Mouse (Mus musculus) adrenal gland, adult 18-20 months (tissue): ENCODE data around the gene Mmp25. TPM values are rescaled to one million over a fixed set of nuclear protein-coding genes. Genes with fewer than 3 reads are reported as not detected.
"Not testable (repeated sequence)": the region's sequence is repeated elsewhere in the genome, so short reads cannot be mapped to it uniquely, and the experiment has no call there.

Experiments
- DNase-seq, 2 experiments: peaks; one replicate each; pipeline ENCODE4 v3.0.0; 2021 to 2022; ENCODE audit warnings: low spot score in 2 of 2
- total RNA-seq, 2 experiments: library from RNA; stranded (reverse); gene quantifications; 1 replicate in 1 of 2; 2 replicates in 1 of 2; pipeline ENCODE4 v1.2.3; 2021

Mmp25 gene
- total RNA-seq, 2 experiments from 2014 or later: 0.10 TPM

DNA sequence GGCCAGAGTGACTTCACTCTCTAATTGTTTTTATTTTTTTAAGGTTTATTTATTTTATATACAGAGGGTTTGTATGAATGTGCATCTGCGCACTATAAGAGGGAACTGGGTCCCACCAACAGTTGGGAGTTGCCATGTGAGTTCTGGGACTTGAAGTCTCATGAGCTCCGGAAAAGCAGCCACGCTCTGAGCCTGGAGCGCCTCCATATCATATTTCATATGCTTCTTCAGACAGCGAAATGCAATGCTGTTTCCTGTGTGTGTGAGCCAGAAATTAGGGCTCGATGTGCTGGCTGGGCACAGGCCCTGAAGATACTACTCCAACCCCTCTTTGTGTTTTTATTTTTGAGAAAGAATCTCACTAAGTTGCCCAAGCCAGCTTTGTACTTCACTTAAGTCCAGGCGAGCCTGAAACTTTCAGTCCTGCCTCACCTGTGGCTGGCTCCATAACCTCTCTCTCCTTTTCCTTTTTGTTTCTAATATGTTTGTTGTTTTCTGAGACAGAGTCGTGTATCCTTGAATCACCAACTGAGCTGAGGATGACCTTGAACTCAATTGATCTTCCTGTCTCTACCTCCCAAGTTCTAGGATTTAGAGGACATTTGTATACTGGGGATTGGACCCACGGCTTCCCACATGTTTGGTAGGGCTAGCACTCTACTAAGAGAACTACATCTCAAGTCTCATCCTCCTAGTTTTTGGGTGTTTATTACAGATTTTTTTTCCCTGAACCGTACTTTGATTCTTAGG, 43.1 kb downstream of the Mmp25 start:
- DNase-seq: no peak

DNA sequence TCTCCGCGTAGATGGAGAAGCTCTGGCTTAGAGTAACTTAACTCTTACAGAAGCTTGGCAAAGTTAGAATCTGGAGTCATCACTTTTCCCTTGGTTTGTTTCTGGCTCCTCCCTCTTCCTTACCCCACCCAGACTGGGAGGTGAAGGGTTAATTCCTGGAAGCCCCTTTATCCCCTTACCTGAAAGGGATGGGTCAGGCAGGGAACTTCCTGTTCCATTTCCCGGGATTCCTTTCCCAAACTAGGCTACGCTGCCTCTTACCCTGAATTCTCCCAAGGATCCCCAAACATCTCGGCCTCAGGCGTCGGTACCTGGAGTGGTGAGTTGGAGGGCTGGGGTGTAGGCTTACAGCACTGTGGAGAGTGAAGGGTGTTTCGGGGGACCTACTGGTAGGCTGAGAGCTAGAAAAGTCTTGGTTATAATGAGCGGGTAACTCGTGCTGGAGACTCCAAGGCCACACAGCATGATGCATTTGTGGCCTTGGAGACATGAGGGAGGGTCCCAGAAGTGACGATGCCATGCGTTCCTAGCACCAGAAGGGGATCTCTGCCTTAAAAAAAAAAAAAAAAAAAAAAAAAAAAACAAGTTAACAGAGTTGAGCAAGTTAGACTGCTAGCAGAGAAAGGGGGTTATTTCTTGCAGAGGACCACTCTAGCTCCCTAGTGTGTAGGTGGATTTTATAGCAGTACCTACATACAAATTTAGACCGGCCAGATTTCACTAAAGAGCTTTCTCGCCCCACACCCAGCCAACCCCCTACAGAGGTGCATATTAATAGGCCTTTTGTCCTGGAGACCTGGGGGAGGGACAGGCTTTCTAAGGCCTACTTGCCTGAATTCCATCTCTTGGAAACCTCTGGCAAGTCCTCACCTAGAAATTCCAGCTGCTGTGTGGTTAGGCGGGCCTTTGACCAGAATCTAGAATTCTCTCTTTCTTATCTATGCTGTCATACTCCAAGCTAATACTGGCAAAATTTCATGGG, 44.1 kb downstream of the Mmp25 start, which contains the start of gene Zscan10:
TSS of gene Zscan10 (plus strand) at position 216 of the 982 bp plus-strand sequence.
- DNase-seq: no peak

DNA sequence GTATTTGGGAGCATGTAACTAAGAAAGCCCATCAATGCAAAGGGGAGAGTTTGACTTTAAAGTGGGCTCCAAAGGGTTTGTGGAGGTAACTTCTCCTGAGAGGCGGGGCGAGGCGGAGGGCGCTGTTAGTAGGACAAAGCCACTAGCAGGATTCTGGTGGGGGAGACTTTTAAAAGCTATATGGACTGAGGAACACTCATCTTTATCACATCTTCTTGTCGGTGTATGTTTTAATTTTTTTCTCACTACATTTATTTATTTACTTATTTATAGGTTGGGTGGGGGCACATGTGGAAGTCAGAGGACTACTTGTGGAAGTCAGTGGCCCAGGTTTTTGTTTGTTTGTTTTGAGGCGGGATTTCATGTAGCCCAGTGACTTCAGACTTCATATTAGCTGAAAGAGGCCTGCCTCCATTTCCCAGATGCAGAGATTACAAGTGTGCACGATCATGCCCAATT, 45.4 kb downstream of the Mmp25 start:
- DNase-seq: no peak

DNA sequence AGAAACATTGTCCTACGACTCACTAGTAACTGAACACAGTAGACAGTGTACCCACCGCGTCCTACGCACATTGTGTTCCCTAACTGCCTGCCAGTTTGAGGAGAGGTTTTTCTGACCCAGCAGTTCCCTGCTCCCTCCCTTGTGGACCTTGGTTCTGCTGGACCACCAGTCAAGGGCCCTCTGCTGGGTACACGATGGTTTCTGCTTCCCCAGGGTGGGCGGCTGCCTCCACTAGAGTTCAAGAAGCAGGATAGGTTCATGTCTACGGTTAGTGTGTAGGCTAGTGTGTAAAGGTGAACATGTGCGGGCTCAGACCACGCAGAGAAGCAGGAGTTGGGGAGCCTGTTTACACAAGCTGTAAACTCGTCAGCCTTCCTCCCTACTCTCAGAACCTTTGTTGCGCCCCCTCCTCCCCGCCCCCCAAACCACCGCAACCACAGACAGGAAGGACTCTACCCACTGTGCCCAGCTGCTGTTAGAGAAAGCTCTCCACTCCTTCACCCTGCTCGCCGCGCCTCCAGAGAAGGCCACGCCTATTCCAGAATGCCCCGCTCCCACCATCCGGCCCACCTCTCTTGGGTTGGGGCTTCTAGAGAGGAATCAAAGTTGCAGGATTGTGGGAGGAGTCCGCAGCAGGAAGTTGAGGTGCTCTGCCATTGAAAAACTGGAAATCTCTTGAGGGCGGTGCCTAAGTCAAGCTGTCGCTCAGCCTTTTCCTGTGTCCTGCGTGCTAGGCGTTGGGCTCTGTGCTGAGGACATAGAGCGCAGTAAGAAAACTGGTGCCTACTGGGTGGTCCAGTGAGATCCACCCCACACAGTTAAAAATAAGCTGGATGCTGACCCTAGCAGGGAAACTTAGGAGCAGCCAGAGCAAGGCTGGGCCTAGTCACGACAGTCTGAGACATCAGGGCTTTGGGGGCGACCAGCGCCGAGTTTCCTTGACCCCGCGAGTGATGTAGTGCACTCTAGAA, 46.2 kb downstream of the Mmp25 start, which contains the start of gene Zfp13:
TSS of gene Zfp13 (minus strand) at position 906 of the 971 bp plus-strand sequence.
- DNase-seq: peak; percentile 73 to 74

DNA sequence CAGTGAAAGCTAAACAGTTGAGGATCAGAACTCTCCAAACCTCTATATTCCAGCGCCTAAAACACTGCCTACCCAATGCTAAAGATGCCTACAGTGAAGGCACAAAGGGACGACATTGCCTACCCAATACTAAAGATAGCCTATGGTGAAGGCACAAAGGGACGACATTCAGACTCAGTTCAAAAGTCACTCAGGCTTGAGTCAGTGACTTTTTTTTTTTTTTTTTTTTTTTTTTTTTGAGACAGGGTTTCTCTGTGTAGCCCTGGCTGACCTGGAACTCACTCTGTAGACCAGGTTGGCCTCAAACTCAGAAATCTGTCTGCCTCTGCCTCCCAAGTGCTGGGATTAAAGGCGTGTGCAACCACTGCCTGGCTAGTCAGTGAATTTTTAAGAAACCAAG, 49.9 kb downstream of the Mmp25 start:
- not testable (repeated sequence) for DNase-seq

DNA sequence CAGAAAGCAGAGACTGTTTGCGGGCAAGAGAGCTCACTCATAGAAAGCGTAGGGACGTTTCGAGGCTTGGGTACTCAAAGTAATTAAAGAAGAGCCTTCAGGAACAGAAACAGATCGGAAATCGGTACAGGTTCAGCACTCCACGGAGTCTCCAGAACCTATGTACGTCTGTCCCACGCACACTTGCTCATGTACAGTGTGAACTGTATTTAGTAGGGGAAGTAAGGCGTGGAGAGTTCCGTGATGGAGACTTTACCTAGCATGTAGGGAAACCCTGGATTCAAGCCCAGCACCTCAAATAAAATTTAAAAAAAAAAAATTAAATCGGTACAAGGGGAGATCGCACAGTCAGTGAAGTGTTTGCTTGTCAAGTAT, 52.2 kb downstream of the Mmp25 start:
- no peak for DNase-seq

DNA sequence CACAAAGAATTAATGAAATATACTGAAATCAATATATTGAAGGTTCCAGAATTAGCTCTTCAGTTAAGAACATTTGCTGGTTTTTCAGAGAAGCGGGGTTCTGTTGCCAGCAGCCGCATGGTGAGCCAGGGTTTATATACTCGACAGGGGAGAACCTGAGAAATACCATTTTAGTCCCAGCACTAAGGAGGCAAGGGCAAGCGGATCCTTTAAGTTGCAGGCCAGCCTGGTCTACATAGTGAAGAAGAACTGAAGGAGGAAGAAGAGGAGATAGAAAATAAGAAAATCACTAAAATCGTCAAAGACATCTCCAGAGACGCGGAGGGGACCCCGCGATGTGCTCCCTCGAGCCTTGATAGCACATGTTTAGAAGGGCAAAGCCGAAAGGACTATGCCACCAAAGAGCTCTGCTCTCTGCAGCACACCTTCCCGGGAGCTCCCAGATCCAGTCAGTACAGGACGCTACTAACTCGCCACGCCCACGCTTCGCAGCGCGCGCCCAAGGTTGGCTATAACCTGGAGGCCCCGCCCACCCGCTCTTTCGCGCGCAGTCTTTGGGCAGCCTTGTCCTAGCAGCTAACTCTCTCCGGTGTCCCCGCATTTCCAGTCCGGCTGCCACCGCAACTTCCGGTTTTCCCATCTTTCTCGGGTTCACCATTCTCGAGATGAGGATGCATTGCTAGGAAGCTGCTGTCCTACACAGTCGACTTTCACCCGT, 52.7 kb downstream of the Mmp25 start:
- peak; percentile 88 to 90 for DNase-seq

DNA sequence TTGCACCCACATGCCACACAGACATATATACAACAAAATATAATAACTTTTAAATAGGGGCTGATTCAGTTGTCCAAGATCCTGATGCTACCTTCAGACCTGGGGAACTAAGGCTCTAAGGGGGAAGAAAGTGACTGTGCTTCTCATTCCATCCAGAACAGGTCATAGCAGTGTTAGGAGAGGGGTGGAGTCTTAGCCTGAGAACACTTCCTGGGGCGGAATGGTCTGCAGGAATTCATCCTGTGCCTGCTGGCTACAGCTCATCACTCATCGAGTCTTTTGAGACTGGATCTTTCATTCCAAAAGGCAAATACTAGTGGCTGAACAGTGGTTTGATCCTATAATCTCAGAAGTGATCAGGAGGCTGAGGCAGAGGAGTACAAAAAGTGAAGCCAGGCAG, 57.8 kb downstream of the Mmp25 start:
- no peak for DNase-seq

DNA sequence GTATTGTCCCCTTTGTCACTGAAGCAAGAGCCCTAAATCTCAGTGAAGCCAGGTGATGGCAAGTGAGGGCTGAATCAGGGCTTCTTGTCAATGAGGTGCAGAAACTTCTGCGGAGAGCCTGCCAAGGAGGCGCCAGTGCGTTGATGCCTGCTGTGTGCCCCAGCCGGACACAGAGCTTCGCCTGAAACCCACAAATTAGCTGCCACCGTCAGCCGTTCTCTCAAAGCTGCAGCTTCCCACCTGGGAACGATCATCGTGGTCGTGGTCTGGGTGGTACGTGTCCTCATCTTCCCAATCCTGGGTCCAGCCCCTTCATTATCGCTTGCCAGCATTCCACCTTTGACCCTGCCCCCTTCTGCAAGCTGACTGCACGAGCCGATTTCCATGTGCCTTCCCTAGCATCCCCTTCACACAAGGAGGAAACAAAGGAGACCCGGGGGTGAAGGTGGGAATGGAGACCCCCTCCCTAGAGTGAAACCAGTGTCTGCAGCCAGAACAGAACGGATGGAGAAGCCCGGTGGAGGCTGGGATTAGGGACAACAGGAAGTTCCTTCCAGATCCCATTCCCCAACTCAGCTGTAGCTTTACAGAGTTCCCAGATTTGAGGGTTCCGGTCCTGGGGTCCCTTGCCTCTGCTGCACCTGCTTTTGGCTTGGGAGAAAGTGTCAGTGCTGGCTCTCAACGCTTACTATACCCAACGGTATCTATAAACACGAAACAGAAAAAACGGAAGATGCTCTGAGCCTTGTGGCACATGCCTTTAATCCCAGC, 59.2 kb downstream of the Mmp25 start:
- DNase-seq: peak in 1 of 2 experiments; percentile 20

DNA sequence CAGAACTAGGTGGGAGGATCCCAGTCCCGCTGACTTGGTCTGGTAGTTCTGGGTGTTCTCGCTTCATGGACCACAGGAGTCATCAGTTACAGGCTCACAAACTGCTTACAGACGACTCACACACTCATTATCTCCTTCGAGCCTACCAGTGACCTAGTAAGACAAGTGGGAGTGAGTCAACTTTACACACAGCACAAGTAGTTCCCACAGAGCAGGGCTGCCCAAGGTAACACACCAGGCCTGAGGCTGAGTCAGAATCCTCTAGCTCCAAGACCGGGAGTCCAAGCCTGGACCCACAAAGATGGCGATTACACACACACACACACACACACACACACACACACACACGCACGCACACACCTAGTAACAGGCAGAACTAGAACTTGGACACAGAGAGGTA, 60.3 kb downstream of the Mmp25 start:
- DNase-seq: no peak

Other genes with a start within 250 kb of the Mmp25 start
- not detected for gene Vmn2r117, start 165.6 kb downstream of the Mmp25 start, total RNA-seq
- 10 to 100 TPM; 11.0 to 12.3 TPM for gene Zfp213, start 81.0 kb downstream of the Mmp25 start, total RNA-seq
- gene Zfp13, start 45.8 kb downstream of the Mmp25 start, total RNA-seq: 1 to 10 TPM; 6.2 to 6.3 TPM
- gene Zscan10, start 44.4 kb downstream of the Mmp25 start, total RNA-seq: not detected
- gene Bicdl2, start 15.2 kb upstream of the Mmp25 start, total RNA-seq: not detected
- gene Hcfc1r1, start 28.3 kb upstream of the Mmp25 start, total RNA-seq: 100 to 1,000 TPM; 153 to 154 TPM
- gene Thoc6, start 28.6 kb upstream of the Mmp25 start, total RNA-seq: 10 to 100 TPM; 23.1 to 23.3 TPM
- 100 to 1,000 TPM; 224 to 359 TPM for gene Tnfrsf12a, start 32.2 kb upstream of the Mmp25 start, total RNA-seq
- not detected for gene Cldn6, start 34.0 kb upstream of the Mmp25 start, total RNA-seq
- not detected for gene Cldn9, start 38.7 kb upstream of the Mmp25 start, total RNA-seq
- gene 1520401A03Rik, start 77.5 kb upstream of the Mmp25 start, total RNA-seq: 1 to 10 TPM; 2.2 to 6.7 TPM
- gene Pkmyt1, start 81.1 kb upstream of the Mmp25 start, total RNA-seq: 1 to 10 TPM; 2.1 to 2.4 TPM
- gene Paqr4, start 95.6 kb upstream of the Mmp25 start, total RNA-seq: 10 to 100 TPM in 1 of 2 experiments, 1 to 10 TPM in 1; 8.5 to 12.7 TPM
- gene Kremen2, start 100.6 kb upstream of the Mmp25 start, total RNA-seq: under 1 TPM in 1 of 2 experiments, not detected in 1; 0.13 TPM
- 10 to 100 TPM; 72.5 to 89.3 TPM for gene Flywch1, start 126.3 kb upstream of the Mmp25 start, total RNA-seq
- gene Flywch2, start 140.8 kb upstream of the Mmp25 start, total RNA-seq: 10 to 100 TPM in 1 of 2 experiments, 1 to 10 TPM in 1; 8.2 to 10.9 TPM
- 100 to 1,000 TPM; 480 to 746 TPM for gene Srrm2, start 145.3 kb upstream of the Mmp25 start, total RNA-seq
- 100 to 1,000 TPM; 352 to 413 TPM for gene Elob, start 183.9 kb upstream of the Mmp25 start, total RNA-seq
- gene Prss33, start 190.8 kb upstream of the Mmp25 start, total RNA-seq: not detected
- gene Prss32, start 198.6 kb upstream of the Mmp25 start, total RNA-seq: not detected
- under 1 TPM; 0.60 to 0.74 TPM for gene Prss41, start 198.9 kb upstream of the Mmp25 start, total RNA-seq
- not detected for gene Prss21, start 222.8 kb upstream of the Mmp25 start, total RNA-seq
- gene Dcpp1, start 235.6 kb upstream of the Mmp25 start, total RNA-seq: not detected
- gene Dcpp2, start 235.6 kb upstream of the Mmp25 start, total RNA-seq: not detected